Mouse (Mus musculus) right cerebral cortex, postnatal 10 days (tissue): ENCODE results near the gene Raph1.

Experiments
- DNase-seq, 2 experiments: peaks; one replicate each; pipeline ENCODE4 v3.0.0; 2021; ENCODE audit warnings: low spot score in 2 of 2

Raph1 gene

GRCm38 (mm10) chr1:60432497-60432896 is 134.4 kb downstream of the Raph1 start:
- no peak for DNase-seq
